ENCODE assay signal across 9 mouse cellular contexts in genomic region chr1:177447541-177448111, GRCm38 (mm10). TPM values are rescaled to one million over a fixed set of nuclear protein-coding genes. Genes with fewer than 3 reads are reported as not detected.
DNase-seq lines count a peak whose midpoint lies in the region; ATAC-seq and TF ChIP-seq lines count a peak whose summit lies in the region.
"Had no signal": no experiment of that assay in that cellular context is flagged by ENCODE, and none has a peak within 500 bp of the region (broad histone marks: within the 10 kb centered on the region; RNA-seq: fewer than 3 reads in every experiment).

No protein-coding gene starts in this region.

- no peaks in the 10 kb centered on the region for H3K27me3 ChIP-seq in cerebellum, adult 2 months (ENCODE audit: control insufficient read depth, insufficient read depth, low read length)
- H3K27me3 ChIP-seq in hindbrain, embryonic 11.5 days (ENCODE audit: control insufficient read depth, insufficient read depth, low read length): no peaks in the 10 kb centered on the region
- H3K27me3 ChIP-seq in midbrain, postnatal 0 days (ENCODE audit: insufficient read depth, low read length): no peaks in the 10 kb centered on the region
- H3K27me3 ChIP-seq: megakaryocyte, embryonic 14.5 days had no signal

- no peaks in the 10 kb centered on the region for H3K9me3 ChIP-seq in hindbrain, embryonic 11.5 days (ENCODE audit: control insufficient read depth, low read length)
- H3K9me3 ChIP-seq in midbrain, postnatal 0 days (ENCODE audit: low read length): no peaks in the 10 kb centered on the region
- H3K9me3 ChIP-seq: megakaryocyte, embryonic 14.5 days had no signal

- 7% methylated on average over 12 of the region's 12 CpGs for WGBS in cerebellum, adult 2 months
- 28% methylated on average over 12 of the region's 12 CpGs for WGBS in hindbrain, embryonic 11.5 days
- 37% methylated on average over 12 of the region's 12 CpGs for WGBS in midbrain, postnatal 0 days

- intact Hi-C loops in heart, postnatal 14 days (cut with DNase I): loop anchor here (10.0 kb wide), 1 partner anchor 237 kb away; no protein-coding TSS in a partner anchor

- peak; percentile 64 to 77 for DNase-seq in cerebellum, adult 2 months
- DNase-seq in cerebellum, adult 11-12 months: no peak
- DNase-seq in embryo, embryonic 10.5 days (ENCODE audit: low spot score): peak; percentile 78
- peak; percentile 65 for DNase-seq in hindbrain, embryonic 11.5 days (ENCODE audit: low spot score)
- peak; percentile 51 for DNase-seq in midbrain, postnatal 0 days (ENCODE audit: low spot score)
- no peak for DNase-seq in adrenal gland, adult 18-20 months (ENCODE audit: low spot score in 2 of 2)
- DNase-seq in right cerebral cortex, postnatal 25 days: no peak
- no peak for DNase-seq in heart, postnatal 14 days

- H3K36me3 ChIP-seq in hindbrain, embryonic 11.5 days (ENCODE audit: control insufficient read depth, insufficient read depth, low read length): 0 out of 2 replicates have a peak, but pooled peaks cover 4% of the 10 kb centered on the region
- H3K36me3 ChIP-seq in midbrain, postnatal 0 days (ENCODE audit: insufficient read depth, low read length): peaks cover 4% of the 10 kb centered on the region; the same call in 1 of the 2 replicates

- peak overlapping the region; percentile 72 for H3K9ac ChIP-seq in hindbrain, embryonic 11.5 days (ENCODE audit: low read depth, low read length)
- 0 out of 2 replicates have a peak overlapping the region, but pooled peaks have one; percentile 8 for H3K9ac ChIP-seq in midbrain, postnatal 0 days (replicated peaks; ENCODE audit: low read length, poor library complexity, severe bottlenecking)

- H3K4me1 ChIP-seq in cerebellum, adult 2 months (ENCODE audit: control insufficient read depth, insufficient read depth, low read length): no peaks in the 10 kb centered on the region
- peaks cover 16% of the 10 kb centered on the region for H3K4me1 ChIP-seq in hindbrain, embryonic 11.5 days (replicated peaks; ENCODE audit: control insufficient read depth, insufficient read depth, low read length)
- H3K4me1 ChIP-seq in midbrain, postnatal 0 days (ENCODE audit: insufficient read depth, low read length): peaks cover 6% of the 10 kb centered on the region; the same call in 1 of the 2 replicates

- peak overlapping the region; percentile 69 for H3K4me3 ChIP-seq in cerebellum, adult 2 months (replicated peaks; ENCODE audit: insufficient read depth, low read depth, low read length)
- peak overlapping the region; percentile 90 for H3K4me3 ChIP-seq in hindbrain, embryonic 11.5 days (ENCODE audit: low read depth, low read length)
- H3K4me3 ChIP-seq in midbrain, postnatal 0 days (ENCODE audit: low read depth, low read length): peak overlapping the region; percentile 9

- no peak for TF ChIP-seq CTCF in cerebellum, adult 2 months (IDR thresholded peaks at IDR 0.05; ENCODE audit: borderline replicate concordance, insufficient read depth, low read depth, low read length)
- no peak for TF ChIP-seq CTCF in midbrain, postnatal 0 days (IDR thresholded peaks at IDR 0.05)

- ATAC-seq in hindbrain, embryonic 11.5 days (ENCODE audit: low FRiP score): peak; percentile 17
- ATAC-seq in midbrain, postnatal 0 days (ENCODE audit: low FRiP score): 0 out of 2 replicates have a peak, but pooled peaks have one; percentile 42

- peak overlapping the region; percentile 99 for H3K27ac ChIP-seq in cerebellum, adult 2 months (ENCODE audit: insufficient read depth, low read length)
- H3K27ac ChIP-seq in hindbrain, embryonic 11.5 days (ENCODE audit: low read depth, low read length): peak overlapping the region; percentile 88
- H3K27ac ChIP-seq in midbrain, postnatal 0 days (ENCODE audit: low read depth, low read length): peak overlapping the region; percentile 51; the same call in 1 of the 2 replicates

- TF ChIP-seq POLR2A in cerebellum, adult 2 months (IDR thresholded peaks at IDR 0.05; ENCODE audit: borderline replicate concordance, insufficient read depth, low read length): no peak; the same call in 1 of the 2 replicates

- peak overlapping the region; percentile 51 for H3K4me2 ChIP-seq in hindbrain, embryonic 11.5 days (replicated peaks; ENCODE audit: low read depth, low read length)
- H3K4me2 ChIP-seq in midbrain, postnatal 0 days (ENCODE audit: low read depth, low read length, poor library complexity, severe bottlenecking): peak overlapping the region; percentile 35

RNA-seq across cellular contexts. Expression of gene Zbtb18, which starts 5.5 kb away (rescaled TPM):
- polyA plus RNA-seq in cerebellum, adult 2 months (2012; rRNA removed): 193 and 234 TPM in 2 replicates
- polyA plus RNA-seq in hindbrain, embryonic 11.5 days (2014; fragmentation: Nextera tagmentation; extraction: Ambion mirVana): 9.4 and 20.0 TPM in 2 replicates
- total RNA-seq in midbrain, postnatal 0 days (2014; rRNA removed): 24.7 and 56.7 TPM in 2 replicates
- 3.5 and 3.6 TPM in 2 replicates for polyA plus RNA-seq in midbrain, postnatal 0 days (2015; fragmentation: Nextera tagmentation; extraction: Ambion mirVana)
- total RNA-seq in adrenal gland, adult 18-20 months (2021): 10 to 100 TPM; 22.9 to 24.2 TPM
- 10 to 100 TPM; 35.1 to 35.8 TPM for total RNA-seq in heart, postnatal 14 days (2021)

Comparison
In these comparisons a context has a peak if more than half of its experiments do, and no peak if none do; other contexts are left out.
1. DNase-seq: peak in cerebellum, adult 2 months (2 of 2), embryo, embryonic 10.5 days (single experiment), hindbrain, embryonic 11.5 days (single experiment) and midbrain, postnatal 0 days (single experiment); none in cerebellum, adult 11-12 months (single experiment), adrenal gland, adult 18-20 months (0 of 2), right cerebral cortex, postnatal 25 days (single experiment) and heart, postnatal 14 days (0 of 2).
2. H3K4me3 ChIP-seq: peak in every context shown above with its lines; median percentile 90 in hindbrain, embryonic 11.5 days; 69 in cerebellum, adult 2 months; 9 in midbrain, postnatal 0 days.
3. Peak in every context shown above with its lines, with median percentiles within 50 percentile points of each other: H3K27ac ChIP-seq.